Mouse (Mus musculus) liver, adult 2 months (tissue): ENCODE data around the gene Vti1b.

ENCODE experiments used
- CTCF ChIP-seq: fragments of 200-500 bp; IDR thresholded peaks from 2 replicates; pipeline ENCODE4 v1.5.1; 2011; ENCODE audit warnings: low read depth, low read length, control low read depth
- POLR2A ChIP-seq: fragments of 200-500 bp; IDR thresholded peaks from 2 replicates; pipeline ENCODE4 v1.6.1; 2011; ENCODE audit warnings: low read length, control low read depth; ENCODE audit not compliant: insufficient read depth; ENCODE audit errors: extremely low read depth

DNA sequence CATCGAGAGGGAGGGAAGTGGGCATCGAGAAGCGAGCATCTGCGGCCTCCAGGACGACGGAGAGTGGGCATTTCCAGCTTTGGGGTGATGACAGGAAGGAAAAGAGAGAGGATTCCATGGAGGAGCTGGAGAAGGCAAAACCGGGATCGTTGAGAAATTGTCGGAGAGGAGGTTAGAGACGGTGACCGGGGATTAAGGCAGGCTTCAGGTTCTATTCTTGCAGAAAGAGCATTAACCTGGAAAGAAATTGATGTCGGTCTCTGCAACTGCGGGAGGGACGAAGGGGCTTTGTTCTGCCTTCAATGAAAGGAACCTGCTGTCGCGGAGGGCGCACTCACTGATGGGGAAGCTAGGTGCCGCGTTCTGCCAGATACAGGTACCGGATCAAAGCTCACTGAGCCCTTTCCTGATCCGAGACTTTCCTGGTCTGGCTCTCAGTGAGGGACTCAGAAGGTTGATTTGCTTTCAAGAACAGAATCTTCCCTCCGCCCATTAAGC, 41.2 kb downstream of the Vti1b start:
- no peak for TF ChIP-seq CTCF
- no peak for TF ChIP-seq POLR2A
